Mouse (Mus musculus) macrophage (primary cell): Measurements from ENCODE around the gene Casq2. TPM values are rescaled to one million over a fixed set of nuclear protein-coding genes. Genes with fewer than 3 reads are reported as not detected.

ENCODE experiments used
- H3K27ac ChIP-seq: fragments of 350-480 bp; formaldehyde crosslinking; 2 replicates; pipeline ENCODE4 v1.9.0; 2021
- H3K36me3 ChIP-seq: fragments of 350-480 bp; formaldehyde crosslinking; 2 replicates; pipeline ENCODE4 v1.9.0; 2021; ENCODE audit errors: inconsistent target
- H3K4me3 ChIP-seq: fragments of 350-480 bp; formaldehyde crosslinking; 2 replicates; pipeline ENCODE4 v1.9.0; 2021; ENCODE audit errors: inconsistent target
- H3K79me2 ChIP-seq: fragments of 350-480 bp; formaldehyde crosslinking; 2 replicates; pipeline ENCODE4 v1.9.0; 2021; ENCODE audit errors: inconsistent target
- WGBS: methylation state at CpG from one replicate; pipeline ENCODE4 v1.1.7; 2026; ENCODE audit warnings: inconsistent platforms; ENCODE audit not compliant: missing documents; 5-methylcytosine and 5-hydroxymethylcytosine counted together
- polyA plus RNA-seq: library from polyadenylated mRNA; stranded (reverse); fragments of 250-400 nt; gene quantifications from 3 replicates; pipeline ENCODE4 v1.2.4, GENCODE M21; 2018; ENCODE audit warnings: inconsistent platforms
- total RNA-seq, 78 experiments: library from RNA; depleted of rRNA; stranded (reverse); fragments of 250-400 nt; gene quantifications; 1 replicate in 9 of 78; 2 replicates in 24 of 78; 3 replicates in 43 of 78; 4 replicates in 2 of 78; pipeline ENCODE4 v1.2.4; 2018; ENCODE audit warnings: inconsistent platforms in 56 of 78

Casq2 gene
- total RNA-seq (2018; cell fraction: chromatin; rRNA removed) = not detected
- not detected for total RNA-seq (2018; cell fraction: cytosol; rRNA removed)
- not detected for total RNA-seq (2018; cell fraction: nucleus; rRNA removed)
- not detected in 3 replicates for polyA plus RNA-seq

DNA sequence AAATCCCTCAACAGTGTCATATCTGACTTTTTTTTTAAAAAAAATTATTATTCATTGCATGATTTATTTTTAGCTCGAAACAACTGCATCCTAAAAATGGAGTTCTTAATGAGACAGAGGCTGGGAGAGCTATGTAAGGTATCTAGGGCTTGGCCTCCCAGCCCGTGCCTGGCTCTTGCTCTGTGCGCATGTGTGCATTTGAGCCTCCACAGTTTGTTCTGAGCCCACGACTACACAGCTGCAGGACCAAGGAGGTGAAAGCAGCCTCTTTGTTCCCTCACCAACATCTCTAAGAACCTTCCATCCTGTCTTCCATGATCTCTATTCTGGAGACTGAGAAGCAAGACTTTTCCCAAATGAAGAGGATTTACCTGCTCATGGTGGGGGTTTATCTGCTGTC is at the start of gene Casq2:
Gene Casq2 (plus strand): TSS at position 133 of the 400 bp plus-strand sequence.
- H3K79me2 ChIP-seq = no peaks in the 10 kb centered on the region
- no peak within 1 kb of the TSS for H3K27ac ChIP-seq
- H3K4me3 ChIP-seq = no peak within 1 kb of the TSS
- H3K36me3 ChIP-seq = no peaks in the 10 kb centered on the region
- 74% methylated on average over 4 of the region's 4 CpGs for WGBS

GRCm38 (mm10) chr3:102037806-102038205 is 48.4 kb upstream of the Casq2 start:
- H3K36me3 ChIP-seq = no peaks in the 10 kb centered on the region
- no peak overlapping the region for H3K27ac ChIP-seq
- 82% methylated on average over 5 of the region's 5 CpGs for WGBS
- H3K79me2 ChIP-seq = no peaks in the 10 kb centered on the region
- H3K4me3 ChIP-seq = no peak overlapping the region

DNA sequence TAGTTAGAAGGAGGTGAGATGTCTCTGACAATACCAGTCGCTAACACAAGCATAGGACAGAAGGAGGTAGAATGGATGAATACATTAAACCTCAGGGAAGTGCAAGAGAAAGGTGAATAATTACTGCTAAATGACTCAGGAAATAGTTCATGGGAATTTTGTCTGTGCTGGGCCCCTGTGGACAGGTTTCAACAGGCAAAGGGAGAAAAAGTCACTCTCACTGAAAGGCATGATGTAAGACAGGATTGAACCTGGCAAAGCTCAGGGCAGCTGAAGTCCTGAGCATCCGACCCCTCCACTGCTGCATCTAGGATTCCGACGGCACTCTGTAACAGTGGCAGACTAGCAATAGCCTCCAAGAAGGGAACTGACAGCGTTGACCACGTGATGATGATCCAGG is 47.6 kb upstream of the Casq2 start:
- 74% methylated on average over 6 of the region's 6 CpGs for WGBS
- Histone ChIP-seq H3K36me3 (no peaks in the 10 kb centered on the region), H3K4me3 (no peak overlapping the region), H3K27ac (no peak overlapping the region), H3K79me2 (no peaks in the 10 kb centered on the region)

DNA sequence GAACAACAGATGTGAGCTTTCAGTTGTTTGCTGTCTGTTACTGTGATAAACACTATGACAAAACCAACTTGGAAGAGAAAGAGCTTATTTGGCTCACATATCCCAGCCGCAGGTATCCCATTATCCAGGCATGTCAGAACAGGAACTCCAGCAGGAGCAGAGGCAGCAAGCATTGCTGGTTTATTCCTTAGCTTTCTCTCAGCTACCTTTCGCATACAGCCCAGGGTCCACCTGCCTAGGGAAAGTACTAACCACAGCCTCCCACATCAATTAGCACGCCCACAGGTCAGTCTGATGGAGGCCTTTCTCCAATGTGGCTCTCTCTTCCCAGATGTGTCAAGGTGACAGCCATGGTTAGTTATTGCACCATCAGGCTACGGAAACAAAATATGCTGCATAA is 44.6 kb upstream of the Casq2 start:
- no peak overlapping the region for H3K4me3 ChIP-seq
- H3K79me2 ChIP-seq = no peaks in the 10 kb centered on the region
- H3K27ac ChIP-seq = no peak overlapping the region
- no peaks in the 10 kb centered on the region for H3K36me3 ChIP-seq
- WGBS = 93% methylated on average over 4 of the region's 4 CpGs

DNA sequence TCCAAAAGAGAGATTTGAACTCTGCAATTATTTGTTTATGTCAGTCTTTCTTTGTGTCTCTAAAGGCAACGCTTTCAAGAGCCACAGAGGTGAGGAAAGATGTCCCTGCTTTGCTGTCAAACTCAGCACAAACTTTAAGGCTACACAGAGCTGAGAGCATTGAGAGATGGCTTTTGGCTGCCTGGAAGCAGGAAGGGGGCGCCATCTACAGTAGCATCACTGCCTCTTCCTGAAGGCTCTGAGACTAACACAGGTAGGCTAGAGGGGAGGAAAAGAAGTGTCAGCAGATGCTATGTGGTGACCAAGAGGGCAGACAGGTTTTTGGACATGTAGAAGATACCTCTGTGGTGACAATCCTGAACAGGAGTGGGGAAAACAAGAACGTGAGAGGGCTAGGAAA is 41.1 kb upstream of the Casq2 start:
- WGBS = 46% methylated on average over 3 of the region's 3 CpGs
- Histone ChIP-seq H3K36me3 (no peaks in the 10 kb centered on the region), H3K4me3 (no peak overlapping the region), H3K79me2 (no peaks in the 10 kb centered on the region), H3K27ac (no peak overlapping the region)

GRCm38 (mm10) chr3:102047532-102047931 is 38.7 kb upstream of the Casq2 start:
- H3K36me3 ChIP-seq = no peaks in the 10 kb centered on the region
- H3K79me2 ChIP-seq = no peaks in the 10 kb centered on the region
- no peak overlapping the region for H3K4me3 ChIP-seq
- no peak overlapping the region for H3K27ac ChIP-seq
- WGBS = 92% methylated on average over 2 of the region's 2 CpGs

- no peaks in the 10 kb centered on the region for H3K36me3 ChIP-seq
- 91% methylated on average over 14 of the region's 14 CpGs for WGBS
These were observed 36.8 kb upstream of the Casq2 start for GRCm38 (mm10) chr3:102049207-102050104.

DNA sequence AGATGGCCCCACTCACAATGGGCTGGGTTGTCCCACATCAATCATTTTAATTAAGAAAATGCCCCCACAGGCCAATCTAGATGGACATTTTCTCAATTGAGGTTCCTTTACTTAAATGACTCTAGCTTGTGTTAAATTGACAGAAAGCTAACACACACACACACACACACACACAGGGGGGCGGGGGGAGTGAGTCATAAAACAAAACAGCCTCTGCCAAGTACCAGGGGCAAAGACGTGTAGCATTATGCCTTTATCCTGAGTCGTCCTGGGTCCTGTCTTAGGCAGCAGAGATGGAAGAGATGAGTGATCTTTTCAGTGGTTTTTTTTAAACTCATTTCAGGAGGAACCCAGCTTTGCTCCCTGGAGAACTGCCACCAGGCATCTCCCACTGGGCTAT is 34.2 kb upstream of the Casq2 start:
- Histone ChIP-seq H3K79me2 (no peaks in the 10 kb centered on the region), H3K36me3 (no peaks in the 10 kb centered on the region), H3K27ac (no peak overlapping the region), H3K4me3 (no peak overlapping the region)
- WGBS = 80% methylated on average over 3 of the region's 3 CpGs

More at GRCm38 (mm10) chr3:102049207-102050104, 36.8 kb upstream of the Casq2 start:
- no peak overlapping the region for H3K27ac ChIP-seq
- no peak overlapping the region for H3K4me3 ChIP-seq
- no peaks in the 10 kb centered on the region for H3K79me2 ChIP-seq

DNA sequence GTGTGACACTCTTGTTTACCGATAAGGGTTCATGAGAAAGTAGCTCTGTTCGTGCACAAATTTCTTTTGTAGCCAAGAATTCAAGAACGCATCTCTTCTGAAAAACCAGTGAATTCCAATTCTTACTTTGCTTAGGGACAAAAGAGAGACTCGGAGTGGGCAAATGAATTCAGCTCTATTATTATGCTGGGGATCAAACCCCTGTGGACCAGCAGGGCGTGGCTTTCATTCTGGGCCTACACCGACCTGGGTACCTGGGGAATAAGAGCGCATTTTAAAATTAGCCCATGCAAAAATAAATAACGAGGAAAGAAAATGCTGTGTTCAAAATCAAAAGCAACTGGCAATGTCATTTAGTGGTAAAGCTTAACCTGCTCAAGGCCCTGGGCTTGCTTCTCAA is 32.9 kb upstream of the Casq2 start:
- no peak overlapping the region for H3K27ac ChIP-seq
- no peaks in the 10 kb centered on the region for H3K36me3 ChIP-seq
- H3K4me3 ChIP-seq = no peak overlapping the region
- no peaks in the 10 kb centered on the region for H3K79me2 ChIP-seq
- WGBS = 83% methylated on average over 8 of the region's 8 CpGs

- Histone ChIP-seq H3K79me2 (no peaks in the 10 kb centered on the region), H3K4me3 (no peak overlapping the region), H3K27ac (no peak overlapping the region), H3K36me3 (no peaks in the 10 kb centered on the region)
- 90% methylated on average over 4 of the region's 4 CpGs for WGBS
These were observed 30.3 kb upstream of the Casq2 start for GRCm38 (mm10) chr3:102055878-102056277.

- Histone ChIP-seq H3K4me3 (no peak overlapping the region), H3K27ac (no peak overlapping the region), H3K79me2 (no peaks in the 10 kb centered on the region), H3K36me3 (no peaks in the 10 kb centered on the region)
- 73% methylated on average over 6 of the region's 6 CpGs for WGBS
These were observed 26.1 kb upstream of the Casq2 start for GRCm38 (mm10) chr3:102060065-102060464.

GRCm38 (mm10) chr3:102061923-102062670 is 24.1 kb upstream of the Casq2 start:
- H3K4me3 ChIP-seq = no peak overlapping the region
- WGBS = 48% methylated on average over 14 of the region's 14 CpGs
- H3K79me2 ChIP-seq = no peaks in the 10 kb centered on the region
- no peak overlapping the region for H3K27ac ChIP-seq
- no peaks in the 10 kb centered on the region for H3K36me3 ChIP-seq

GRCm38 (mm10) chr3:102062671-102063010 is 23.6 kb upstream of the Casq2 start:
- WGBS = 79% methylated on average over 8 of the region's 8 CpGs
- Histone ChIP-seq H3K27ac (no peak overlapping the region), H3K36me3 (no peaks in the 10 kb centered on the region), H3K4me3 (no peak overlapping the region), H3K79me2 (no peaks in the 10 kb centered on the region)

DNA sequence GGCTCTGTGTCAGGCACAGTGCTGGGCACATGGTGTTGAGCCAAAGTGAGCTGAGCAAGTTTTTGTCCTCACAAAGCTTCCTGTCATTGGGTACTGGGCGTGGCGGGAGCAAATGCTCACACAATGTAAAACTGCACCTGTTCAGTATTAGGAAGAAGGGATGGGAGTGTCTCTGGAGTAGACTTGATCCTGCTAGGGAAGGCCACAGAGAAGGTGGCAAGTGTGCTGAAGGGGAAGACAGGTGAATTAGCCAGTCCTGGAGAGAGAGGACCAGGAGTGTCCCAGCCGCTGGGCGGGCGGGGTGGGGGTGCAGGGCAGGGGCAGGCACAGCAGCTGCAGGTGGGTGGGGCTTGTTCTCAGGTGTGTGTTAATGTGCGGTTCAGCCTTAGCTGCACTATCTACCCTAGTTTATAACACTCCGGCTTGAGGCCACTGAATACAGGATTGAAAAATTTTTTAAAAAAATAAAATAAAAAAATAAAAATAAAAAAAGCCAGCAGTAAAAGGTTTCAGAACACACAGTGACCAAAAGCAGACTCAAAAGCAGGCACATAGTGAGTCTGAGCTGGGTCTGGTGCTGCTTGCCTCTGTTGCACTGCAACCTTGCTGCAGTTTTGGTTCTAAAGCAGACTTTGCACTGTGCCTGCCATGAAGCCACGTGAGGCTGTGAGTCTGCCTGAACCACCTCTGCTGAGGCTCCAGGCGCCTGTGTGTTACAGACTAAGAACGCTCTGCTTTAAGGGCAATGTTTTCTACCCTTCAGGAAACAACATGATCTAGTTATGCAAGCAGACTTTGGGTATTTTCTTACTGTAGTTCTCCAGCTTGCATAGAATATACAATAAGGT is 22.7 kb upstream of the Casq2 start:
- Histone ChIP-seq H3K36me3 (no peaks in the 10 kb centered on the region), H3K27ac (no peak overlapping the region), H3K4me3 (no peak overlapping the region), H3K79me2 (no peaks in the 10 kb centered on the region)
- 92% methylated on average over 10 of the region's 10 CpGs for WGBS
